Mouse (Mus musculus) cortical plate, adult 2 months (tissue): ENCODE measurements around the gene Tmem214.

Experiments
- CTCF ChIP-seq: fragments of 200-500 bp; IDR thresholded peaks from 2 replicates; pipeline ENCODE4 v1.5.1; 2011; ENCODE audit warnings: mild to moderate bottlenecking, control low read depth, low read length; ENCODE audit not compliant: insufficient read depth; ENCODE audit errors: extremely low read depth
- POLR2A ChIP-seq: fragments of 200-500 bp; IDR thresholded peaks from 2 replicates; pipeline ENCODE4 v1.6.1; 2011; ENCODE audit warnings: mild to moderate bottlenecking, low read length, control low read depth; ENCODE audit not compliant: insufficient read depth; ENCODE audit errors: extremely low read depth

DNA sequence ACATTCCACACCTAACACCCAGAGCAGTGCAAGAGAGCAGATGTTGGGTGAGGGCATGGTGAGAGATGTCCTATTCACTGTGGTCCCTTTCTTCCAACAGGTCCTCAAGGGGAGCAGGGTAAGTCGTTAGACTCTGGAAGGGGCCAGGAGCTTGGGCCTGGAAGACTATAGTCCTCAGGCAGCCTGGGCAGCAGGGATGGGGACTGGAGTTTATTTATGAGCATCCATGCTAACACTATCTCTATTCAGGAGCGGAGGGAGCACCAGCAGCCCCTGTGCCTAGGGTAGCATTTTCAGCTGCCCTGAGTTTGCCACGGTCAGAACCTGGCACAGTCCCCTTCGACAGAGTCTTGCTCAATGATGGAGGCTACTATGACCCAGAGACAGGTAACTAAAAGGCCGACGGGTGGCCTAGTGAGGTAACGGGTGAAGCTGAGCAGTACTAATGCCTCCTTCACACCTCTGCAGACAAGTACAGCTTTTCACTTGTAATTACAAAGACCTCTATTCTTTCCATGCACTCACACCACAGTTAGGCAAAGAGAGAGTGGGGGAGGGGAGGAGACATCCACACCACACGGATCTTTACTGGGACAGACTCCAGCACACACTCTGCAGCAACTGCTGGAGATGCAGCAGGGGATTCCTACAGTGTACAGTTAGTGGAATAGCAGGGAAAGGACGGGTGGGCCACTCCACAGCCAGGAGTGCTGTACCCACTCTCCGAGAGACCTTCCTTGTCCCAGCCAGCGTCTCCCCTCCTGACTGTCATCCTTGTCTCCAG, 52.2 kb downstream of the Tmem214 start:
- TF ChIP-seq POLR2A (no peak), CTCF (no peak)
